8 mouse cellular contexts compared by ENCODE assay signal in genomic region chr12:69240876-69241275, GRCm38 (mm10). TPM values are rescaled to one million over a fixed set of nuclear protein-coding genes. Genes with fewer than 3 reads are reported as not detected.
A peak's percentile ranks its signal among the peaks of the same experiment; 100 is the strongest.
DNase-seq lines count a peak whose midpoint lies in the region; ATAC-seq and TF ChIP-seq lines count a peak whose summit lies in the region.

Klhdc1 (plus strand) TSS chr12:69241176.

- no peak for TF ChIP-seq CTCF in cortical plate, adult 2 months (IDR thresholded peaks at IDR 0.05; ENCODE audit: extremely low read depth, insufficient read depth, low read length)

- H3K4me1 ChIP-seq in cortical plate, adult 2 months (ENCODE audit: control insufficient read depth, insufficient read depth, low read length) = peaks cover 2% of the 10 kb centered on the region; the same call in 1 of the 2 replicates
- 0 out of 2 replicates have a peak, but pooled peaks cover 2% of the 10 kb centered on the region for H3K4me1 ChIP-seq in heart, embryonic 16.5 days (ENCODE audit: control insufficient read depth, insufficient read depth, low read length)
- H3K4me1 ChIP-seq in stomach, embryonic 14.5 days (ENCODE audit: control insufficient read depth, insufficient read depth, low read length) = peaks cover 5% of the 10 kb centered on the region

- H3K9me3 ChIP-seq in heart, embryonic 16.5 days (replicated peaks; ENCODE audit: control insufficient read depth, low read length) = no peaks in the 10 kb centered on the region
- no peaks in the 10 kb centered on the region for H3K9me3 ChIP-seq in stomach, embryonic 14.5 days (ENCODE audit: control insufficient read depth, low read depth, low read length)

- H3K4me3 ChIP-seq in cortical plate, adult 2 months (ENCODE audit: insufficient read depth, low read length) = peak within 1 kb of the TSS; percentile 94
- peak within 1 kb of the TSS; percentile 86 for H3K4me3 ChIP-seq in heart, embryonic 16.5 days (ENCODE audit: low read length)
- H3K4me3 ChIP-seq in stomach, embryonic 14.5 days (ENCODE audit: low read depth, low read length) = peak within 1 kb of the TSS; percentile 71

- peak within 1 kb of the TSS; percentile 76 for H3K4me2 ChIP-seq in heart, embryonic 16.5 days (ENCODE audit: low read depth, low read length)
- H3K4me2 ChIP-seq in stomach, embryonic 14.5 days (replicated peaks; ENCODE audit: low read depth, low read length) = peak within 1 kb of the TSS; percentile 48

- no peak for TF ChIP-seq POLR2A in cortical plate, adult 2 months (IDR thresholded peaks at IDR 0.05; ENCODE audit: extremely low read depth, insufficient read depth, low read length)

- DNase-seq in layer of hippocampus, adult 18-20 months (ENCODE audit: low spot score in 2 of 2) = no peak
- no peak for DNase-seq in layer of hippocampus, adult 11-12 months (ENCODE audit: low spot score)
- DNase-seq in left cerebral cortex, postnatal 4 days = no peak
- DNase-seq in Muller cell, postnatal 12 days (ENCODE audit: inconsistent ontology term) = no peak

- H3K27me3 ChIP-seq in heart, embryonic 16.5 days (ENCODE audit: control insufficient read depth, insufficient read depth, low read length) = no peaks in the 10 kb centered on the region
- H3K27me3 ChIP-seq in stomach, embryonic 14.5 days (ENCODE audit: control insufficient read depth, insufficient read depth, low read length) = no peaks in the 10 kb centered on the region

- peak within 1 kb of the TSS; percentile 85 for H3K9ac ChIP-seq in heart, embryonic 16.5 days (ENCODE audit: low read length)
- H3K9ac ChIP-seq in stomach, embryonic 14.5 days (replicated peaks; ENCODE audit: low read depth, low read length) = peak within 1 kb of the TSS; percentile 72

- WGBS in heart, embryonic 16.5 days = 71% methylated on average over 6 of the region's 6 CpGs
- WGBS in stomach, embryonic 14.5 days = 69% methylated on average over 6 of the region's 6 CpGs

- ATAC-seq in heart, embryonic 16.5 days (replicated peaks; ENCODE audit: extremely low read depth, insufficient read depth, low FRiP score) = no peak
- ATAC-seq in stomach, embryonic 14.5 days (ENCODE audit: insufficient number of reproducible peaks, insufficient read depth, low FRiP score, low read depth) = no peak
- no peak for ATAC-seq in megakaryocyte-erythroid progenitor cell, adult 5-6 weeks (replicated peaks; ENCODE audit: low FRiP score, low TSS enrichment, poor library complexity, severe bottlenecking)

- no peaks in the 10 kb centered on the region for H3K36me3 ChIP-seq in heart, embryonic 16.5 days (ENCODE audit: control insufficient read depth, insufficient read depth)
- no peaks in the 10 kb centered on the region for H3K36me3 ChIP-seq in stomach, embryonic 14.5 days (ENCODE audit: control insufficient read depth, insufficient read depth, low read length)

- intact Hi-C loops in left cerebral cortex, postnatal 4 days (cut with DNase I) = no loop called here

- peak within 1 kb of the TSS; percentile 84 for H3K27ac ChIP-seq in cortical plate, adult 2 months (ENCODE audit: insufficient read depth, low read length)
- peak within 1 kb of the TSS; percentile 81 for H3K27ac ChIP-seq in heart, embryonic 16.5 days (ENCODE audit: low read length)
- peak within 1 kb of the TSS; percentile 83 for H3K27ac ChIP-seq in stomach, embryonic 14.5 days (ENCODE audit: low read length)

RNA-seq across cellular contexts. Expression of gene Klhdc1, which starts in this region (rescaled TPM):
- total RNA-seq in layer of hippocampus, adult 18-20 months (2021) = 10 to 100 TPM; 18.8 to 19.4 TPM
- polyA plus RNA-seq in cortical plate, adult 2 months (2012; rRNA removed) = 11.5 and 14.1 TPM in 2 replicates
- polyA plus RNA-seq in heart, embryonic 16.5 days (2015; fragmentation: Nextera tagmentation; extraction: Ambion mirVana) = 10.8 and 12.7 TPM in 2 replicates
- total RNA-seq in left cerebral cortex, postnatal 4 days (2021) = 10 to 100 TPM; 13.1 to 16.1 TPM
- 7.8 and 8.2 TPM in 2 replicates for polyA plus RNA-seq in stomach, embryonic 14.5 days (2014; fragmentation: Nextera tagmentation; extraction: Ambion mirVana)
- 6.3 and 9.5 TPM in 2 replicates for total RNA-seq in megakaryocyte-erythroid progenitor cell, adult 5-6 weeks (2014; fragmentation: Nextera tagmentation)
- total RNA-seq in megakaryocyte-erythroid progenitor cell, adult 5-6 weeks (2017) = 7.3 and 7.7 TPM in 2 replicates
